Mouse (Mus musculus) CH12.LX (cell line): ENCODE measurements around the gene 1700037H04Rik. TPM values are rescaled to one million over a fixed set of nuclear protein-coding genes. Genes with fewer than 3 reads are reported as not detected.

Experiments
- DNase-seq: peaks from one replicate; pipeline ENCODE4 v3.0.0-alpha.2; 2013; ENCODE audit errors: extremely low read depth
- H3K27ac ChIP-seq: 2 replicates; pipeline ENCODE4 v1.5.1; 2012; ENCODE audit warnings: low read depth, mild to moderate bottlenecking, control low read depth, moderate library complexity; ENCODE audit not compliant: insufficient read depth
- H3K27me3 ChIP-seq: replicated peaks from 2 replicates; pipeline ENCODE3; 2012; ENCODE audit warnings: inconsistent platforms
- H3K36me3 ChIP-seq, 2 experiments: replicated peaks in 1 of 2; 2 replicates each; pipeline versions ENCODE3 to v1.6.1; 2012; ENCODE audit warnings: inconsistent platforms in 1 of 2, low read length in 1 of 2, mild to moderate bottlenecking in 1 of 2, mixed read lengths in 1 of 2, moderate library complexity in 1 of 2; ENCODE audit not compliant: control insufficient read depth in 1 of 2, insufficient read depth in 1 of 2
- H3K4me1 ChIP-seq, 2 experiments: 2 replicates each; pipeline ENCODE4 v1.6.1; 2012; ENCODE audit warnings: inconsistent platforms in 1 of 2, moderate library complexity in 1 of 2; ENCODE audit not compliant: insufficient read depth in 2 of 2, control insufficient read depth in 1 of 2
- H3K4me2 ChIP-seq: 2 replicates; pipeline ENCODE4 v1.6.1; 2012; ENCODE audit warnings: low read depth, mild to moderate bottlenecking, control low read depth; ENCODE audit not compliant: poor library complexity, insufficient read depth, severe bottlenecking
- H3K4me3 ChIP-seq, 3 experiments: fragments of 150-350 bp in 1 of 3; sonication (generic) in 1 of 3; replicated peaks in 1 of 3; 2 replicates each; pipeline versions ENCODE3 to v1.5.1; 2011 to 2012; ENCODE audit warnings: low read depth in 2 of 3, low read length in 2 of 3, mild to moderate bottlenecking in 2 of 3, moderate library complexity in 2 of 3, control low read depth in 1 of 3, improper control_type of control experiment in 1 of 3, inconsistent platforms in 1 of 3, mixed read lengths in 1 of 3; ENCODE audit not compliant: poor library complexity in 1 of 3
- H3K79me2 ChIP-seq: replicated peaks from 2 replicates; pipeline ENCODE4 v1.6.1; 2012; ENCODE audit warnings: mild to moderate bottlenecking, moderate library complexity; ENCODE audit not compliant: control insufficient read depth, poor library complexity, insufficient read depth, severe bottlenecking; ENCODE audit errors: extremely low read depth
- H3K9ac ChIP-seq: 2 replicates; pipeline ENCODE4 v1.6.1; 2012; ENCODE audit warnings: low read depth, mild to moderate bottlenecking, control low read depth, moderate library complexity; ENCODE audit not compliant: insufficient read depth
- H3K9me3 ChIP-seq: replicated peaks from 2 replicates; pipeline ENCODE3; 2012; ENCODE audit warnings: low read length, inconsistent platforms, mixed read lengths
- BHLHE40 ChIP-seq: IDR thresholded peaks from 2 replicates; pipeline ENCODE4 v1.6.1; 2011; ENCODE audit warnings: mild to moderate bottlenecking, low read depth, low read length, improper control_type of control experiment
- CHD1 ChIP-seq: IDR thresholded peaks from 2 replicates; pipeline ENCODE4 v1.6.1; 2012; ENCODE audit warnings: low read depth, low read length, improper control_type of control experiment, inconsistent platforms
- CHD2 ChIP-seq: IDR thresholded peaks from 2 replicates; pipeline ENCODE4 v1.6.1; 2011; ENCODE audit warnings: low read length, improper control_type of control experiment
- CTCF ChIP-seq, 2 experiments: IDR thresholded peaks in 1 of 2; conservative IDR thresholded peaks in 1 of 2; 2 replicates each; pipeline ENCODE4 v1.5.1; 2011 to 2012; ENCODE audit warnings: low read depth in 2 of 2, low read length in 2 of 2, improper control_type of control experiment in 1 of 2, inconsistent platforms in 1 of 2, mild to moderate bottlenecking in 1 of 2, moderate library complexity in 1 of 2
- E2F4 ChIP-seq: IDR thresholded peaks from 2 replicates; pipeline ENCODE4 v1.6.1; 2011; ENCODE audit warnings: low read depth, low read length, improper control_type of control experiment; ENCODE audit not compliant: insufficient replicate concordance
- ELF1 ChIP-seq: IDR thresholded peaks from 2 replicates; pipeline ENCODE4 v1.6.1; 2014; ENCODE audit warnings: low read depth, mild to moderate bottlenecking, inconsistent platforms, low read length, improper control_type of control experiment
- EP300 ChIP-seq: IDR thresholded peaks from 2 replicates; pipeline ENCODE4 v1.6.1; 2011; ENCODE audit warnings: low read length, improper control_type of control experiment
- ETS1 ChIP-seq: conservative IDR thresholded peaks from 2 replicates; pipeline ENCODE4 v1.6.1; 2012; ENCODE audit warnings: low read depth, mild to moderate bottlenecking, inconsistent platforms, low read length, improper control_type of control experiment, moderate library complexity
- GABPA ChIP-seq: IDR thresholded peaks from 2 replicates; pipeline ENCODE4 v1.6.1; 2012; ENCODE audit warnings: low read depth, low read length, improper control_type of control experiment, inconsistent platforms; ENCODE audit not compliant: insufficient replicate concordance
- HCFC1 ChIP-seq: IDR thresholded peaks from 2 replicates; pipeline ENCODE4 v1.6.1; 2012; ENCODE audit warnings: low read depth, mild to moderate bottlenecking, inconsistent platforms, low read length, improper control_type of control experiment
- IRF4 ChIP-seq: IDR thresholded peaks from 2 replicates; pipeline ENCODE4 v1.6.1; 2014; ENCODE audit warnings: low read depth, mild to moderate bottlenecking, inconsistent platforms, low read length, improper control_type of control experiment
- JUN ChIP-seq: IDR thresholded peaks from 2 replicates; pipeline ENCODE4 v1.6.1; 2011; ENCODE audit warnings: low read depth, mild to moderate bottlenecking, low read length, improper control_type of control experiment, moderate library complexity; ENCODE audit not compliant: insufficient read depth
- JUND ChIP-seq: conservative IDR thresholded peaks from 2 replicates; pipeline ENCODE4 v1.6.1; 2011; ENCODE audit warnings: low read depth, low read length, improper control_type of control experiment
- KAT2A ChIP-seq: IDR thresholded peaks from 2 replicates; pipeline ENCODE4 v1.6.1; 2012; ENCODE audit warnings: low read length, improper control_type of control experiment, inconsistent platforms; ENCODE audit not compliant: insufficient replicate concordance
- MAFK ChIP-seq: IDR thresholded peaks from 2 replicates; pipeline ENCODE4 v1.6.1; 2011; ENCODE audit warnings: low read length, improper control_type of control experiment; ENCODE audit not compliant: insufficient replicate concordance
- MAX ChIP-seq: IDR thresholded peaks from 2 replicates; pipeline ENCODE4 v1.6.1; 2011; ENCODE audit warnings: low read length, improper control_type of control experiment
- MAZ ChIP-seq: IDR thresholded peaks from 2 replicates; pipeline ENCODE4 v1.6.1; 2012; ENCODE audit warnings: low read depth, mild to moderate bottlenecking, inconsistent platforms, low read length, improper control_type of control experiment, moderate library complexity
- MEF2A ChIP-seq: IDR thresholded peaks from 2 replicates; pipeline ENCODE4 v1.6.1; 2014; ENCODE audit warnings: low read depth, mild to moderate bottlenecking, inconsistent platforms, low read length, improper control_type of control experiment, borderline replicate concordance
- MXI1 ChIP-seq: IDR thresholded peaks from 2 replicates; pipeline ENCODE4 v1.6.1; 2011; ENCODE audit warnings: mild to moderate bottlenecking, low read depth, low read length, improper control_type of control experiment
- MYC ChIP-seq: IDR thresholded peaks from 2 replicates; pipeline ENCODE4 v1.6.1; 2011; ENCODE audit warnings: low read depth, mild to moderate bottlenecking, improper control_type of control experiment, low read length
- NELFE ChIP-seq: IDR thresholded peaks from 2 replicates; pipeline ENCODE4 v1.6.1; 2011; ENCODE audit warnings: low read depth, low read length, improper control_type of control experiment
- NRF1 ChIP-seq: IDR thresholded peaks from 2 replicates; pipeline ENCODE4 v1.6.1; 2014; ENCODE audit warnings: low read depth, mild to moderate bottlenecking, inconsistent platforms, low read length, improper control_type of control experiment, moderate library complexity
- PAX5 ChIP-seq: IDR thresholded peaks from 2 replicates; pipeline ENCODE4 v1.6.1; 2012; ENCODE audit warnings: low read length, inconsistent platforms, mixed read lengths
- POLR2A ChIP-seq: IDR thresholded peaks from 2 replicates; pipeline ENCODE4 v1.6.1; 2011; ENCODE audit warnings: low read depth, mild to moderate bottlenecking, improper control_type of control experiment, low read length
- POLR2AphosphoS2 ChIP-seq: IDR thresholded peaks from 2 replicates; pipeline ENCODE4 v1.6.1; 2011; ENCODE audit warnings: low read depth, low read length, improper control_type of control experiment
- RAD21 ChIP-seq: IDR thresholded peaks from 2 replicates; pipeline ENCODE4 v1.6.1; 2011; ENCODE audit warnings: low read depth, mild to moderate bottlenecking, low read length, improper control_type of control experiment, moderate library complexity
- RCOR1 ChIP-seq: conservative IDR thresholded peaks from 2 replicates; pipeline ENCODE4 v1.6.1; 2012; ENCODE audit warnings: low read depth, mild to moderate bottlenecking, inconsistent platforms, low read length, improper control_type of control experiment
- SIN3A ChIP-seq: IDR thresholded peaks from 2 replicates; pipeline ENCODE4 v1.6.1; 2012; ENCODE audit warnings: low read length, improper control_type of control experiment, inconsistent platforms
- SMC3 ChIP-seq: IDR thresholded peaks from 2 replicates; pipeline ENCODE4 v1.6.1; 2011; ENCODE audit warnings: low read depth, low read length, improper control_type of control experiment
- TBP ChIP-seq: conservative IDR thresholded peaks from 2 replicates; pipeline ENCODE4 v1.6.1; 2011; ENCODE audit warnings: low read depth, low read length, improper control_type of control experiment
- TCF12 ChIP-seq: IDR thresholded peaks from 2 replicates; pipeline ENCODE4 v1.6.1; 2014; ENCODE audit warnings: low read depth, mild to moderate bottlenecking, inconsistent platforms, low read length, improper control_type of control experiment
- UBTF ChIP-seq: IDR thresholded peaks from 2 replicates; pipeline ENCODE4 v1.6.1; 2012; ENCODE audit warnings: low read depth, mild to moderate bottlenecking, inconsistent platforms, low read length, improper control_type of control experiment, moderate library complexity
- USF1 ChIP-seq: IDR thresholded peaks from 2 replicates; pipeline ENCODE4 v1.6.1; 2014; ENCODE audit warnings: low read depth, mild to moderate bottlenecking, inconsistent platforms, low read length, improper control_type of control experiment
- USF2 ChIP-seq: conservative IDR thresholded peaks from 2 replicates; pipeline ENCODE4 v1.6.1; 2011; ENCODE audit warnings: low read depth, low read length, improper control_type of control experiment
- ZC3H11A ChIP-seq: IDR thresholded peaks from 2 replicates; pipeline ENCODE4 v1.6.1; 2012; ENCODE audit warnings: low read depth, mild to moderate bottlenecking, inconsistent platforms, low read length, improper control_type of control experiment
- ZKSCAN1 ChIP-seq: IDR thresholded peaks from 2 replicates; pipeline ENCODE4 v1.6.1; 2012; ENCODE audit warnings: low read depth, inconsistent platforms, low read length, improper control_type of control experiment, borderline replicate concordance
- ZMIZ1 ChIP-seq: IDR thresholded peaks from 2 replicates; pipeline ENCODE4 v1.6.1; 2012; ENCODE audit warnings: low read depth, mild to moderate bottlenecking, inconsistent platforms, low read length, improper control_type of control experiment
- ZNF384 ChIP-seq: IDR thresholded peaks from 2 replicates; pipeline ENCODE4 v1.6.1; 2012; ENCODE audit warnings: low read depth, low read length, improper control_type of control experiment, inconsistent platforms
- dilution Hi-C: fragments of 300-500 bp; cut with MboI; formaldehyde crosslinking; loops from 2 replicates; pipeline ENCODE4 v1.14.3; 2020; ENCODE audit warnings: low sequenced_read_pairs; ENCODE audit not compliant: extremely low pct_unique_long_range_greater_than_20kb, extremely low pct_ligation_motif_present
- in situ Hi-C: fragments of 300-500 bp; cut with MboI; formaldehyde crosslinking; loops from 3 replicates; pipeline ENCODE4 v1.14.3; 2019; ENCODE audit warnings: low sequenced_read_pairs, low pct_ligation_motif_present, low pct_unique_long_range_greater_than_20kb, mixed read lengths
- polyA plus RNA-seq: library from polyadenylated mRNA; unstranded; fragments of >175 nt; gene quantifications from 2 replicates; pipeline ENCODE4 v1.2.1, GENCODE M21; 2012; ENCODE audit warnings: low read depth; ENCODE audit not compliant: insufficient read length
- total RNA-seq, 2 experiments: library from RNA; depleted of rRNA; stranded (reverse); fragments of 300-350 nt in 1 of 2; fragments of >200 nt in 1 of 2; gene quantifications; 2 replicates each; pipeline ENCODE4 v1.2.3; 2012 to 2014

Gene 1700037H04Rik
- total and polyA plus RNA-seq, 3 experiments: 16.0 to 40.0 (median 36.5) TPM

GRCm38 (mm10) chr2:131125964-131126815, 33.7 kb downstream of the 1700037H04Rik start:
- no peaks in the 10 kb centered on the region for H3K9me3 ChIP-seq
- TF ChIP-seq USF1: no peak
- no peak for TF ChIP-seq SIN3A
- no peak for TF ChIP-seq CHD1
- no peak for TF ChIP-seq USF2
- no peak for TF ChIP-seq POLR2AphosphoS2
- peak; percentile 61 for TF ChIP-seq ETS1
- TF ChIP-seq RAD21: no peak
- peak; percentile 47; the same call in 1 of the 2 replicates for TF ChIP-seq MEF2A
- no peak for TF ChIP-seq KAT2A
- TF ChIP-seq TBP: no peak
- no peak for TF ChIP-seq CHD2
- no peak for TF ChIP-seq BHLHE40
- no peak for TF ChIP-seq MYC
- no peak for TF ChIP-seq MXI1
- TF ChIP-seq ZC3H11A: no peak
- peak; percentile 88 for TF ChIP-seq TCF12
- TF ChIP-seq MAX: no peak
- TF ChIP-seq MAFK: peak; percentile 65; the same call in 1 of the 2 replicates
- no peak for TF ChIP-seq ZNF384
- no peak for TF ChIP-seq POLR2A
- TF ChIP-seq JUN: no peak
- no peak for TF ChIP-seq SMC3
- no peak for TF ChIP-seq CTCF (conservative IDR thresholded peaks at IDR 0.05 in 1 of 2, IDR thresholded peaks at IDR 0.05 in 1 of 2; ENCODE audit: low read depth in 2 of 2, low read length in 2 of 2)
- TF ChIP-seq NELFE: no peak
- no peak for TF ChIP-seq NRF1
- TF ChIP-seq UBTF: no peak
- TF ChIP-seq JUND: no peak
- TF ChIP-seq ZKSCAN1: no peak
- TF ChIP-seq EP300: peak; percentile 49; the same call in 1 of the 2 replicates
- TF ChIP-seq PAX5: no peak
- no peak for TF ChIP-seq ZMIZ1
- TF ChIP-seq ELF1: no peak
- no peak for TF ChIP-seq MAZ
- TF ChIP-seq RCOR1: 0 out of 2 replicates have a peak, but pooled peaks have one; percentile 30
- TF ChIP-seq GABPA: no peak
- TF ChIP-seq E2F4: no peak
- no peak for TF ChIP-seq HCFC1
- TF ChIP-seq IRF4: 0 out of 2 replicates have a peak, but pooled peaks have one; percentile 37
- TF ChIP-seq, all 38 proteins: peak for 7
- peaks cover 13 to 50% of the 10 kb centered on the region in 2 experiments for H3K4me1 ChIP-seq
- no peak overlapping the region for H3K9ac ChIP-seq
- H3K4me2 ChIP-seq: no peak overlapping the region
- in situ Hi-C loops: no loop called here
- no peaks in the 10 kb centered on the region for H3K79me2 ChIP-seq
- H3K36me3 ChIP-seq: no peaks in the 10 kb centered on the region
- H3K27me3 ChIP-seq: peaks cover 42% of the 10 kb centered on the region
- H3K4me3 ChIP-seq: no peak overlapping the region
- no peak overlapping the region for H3K27ac ChIP-seq
- dilution Hi-C loops: no loop called here
- peak; percentile 50 for DNase-seq
